Comparison of ENCODE assay signal across 8 mouse cellular contexts in genomic region chr17:28485977-28486400, GRCm38 (mm10). TPM values are rescaled to one million over a fixed set of nuclear protein-coding genes. Genes with fewer than 3 reads are reported as not detected.
DNase-seq lines count a peak whose midpoint lies in the region; ATAC-seq lines count a peak whose summit lies in the region.

No protein-coding gene starts in this region.

- under 1% methylated on average over 39 of the region's 58 CpGs for WGBS in embryonic facial prominence, embryonic 11.5 days
- WGBS in midbrain, embryonic 12.5 days, result 0% methylated on average over 41 of the region's 58 CpGs

- peak overlapping the region; percentile 80 for H3K4me3 ChIP-seq in embryonic facial prominence, embryonic 11.5 days (ENCODE audit: low read depth, low read length)
- H3K4me3 ChIP-seq in midbrain, embryonic 12.5 days, result peak overlapping the region; percentile 87

- intact Hi-C loops in left cerebral cortex, postnatal 4 days (cut with DNase I), result no loop called here

- peak overlapping the region; percentile 87 for H3K27ac ChIP-seq in embryonic facial prominence, embryonic 11.5 days (replicated peaks; ENCODE audit: low read depth, low read length)
- H3K27ac ChIP-seq in midbrain, embryonic 12.5 days (replicated peaks), result peak overlapping the region; percentile 88

- H3K27me3 ChIP-seq in embryonic facial prominence, embryonic 11.5 days (ENCODE audit: control insufficient read depth, insufficient read depth, low read length), result no peaks in the 10 kb centered on the region
- H3K27me3 ChIP-seq in midbrain, embryonic 12.5 days, result no peaks in the 10 kb centered on the region

- H3K9ac ChIP-seq in embryonic facial prominence, embryonic 11.5 days (replicated peaks; ENCODE audit: low read length), result peak overlapping the region; percentile 81
- peak overlapping the region; percentile 85 for H3K9ac ChIP-seq in midbrain, embryonic 12.5 days (replicated peaks)

- peak; percentile 95 for ATAC-seq in embryonic facial prominence, embryonic 11.5 days (replicated peaks; ENCODE audit: insufficient number of reproducible peaks, low FRiP score, low TSS enrichment, low read depth)
- ATAC-seq in midbrain, embryonic 12.5 days (ENCODE audit: low FRiP score, low read depth), result peak; percentile 98

- peak; percentile 97 for DNase-seq in 3134 (ENCODE audit: extremely low read depth, insufficient read length, low spot score)
- peak; percentile 99 for DNase-seq in adrenal gland, postnatal 25 days
- DNase-seq in embryonic facial prominence, embryonic 11.5 days (ENCODE audit: low spot score), result peak; percentile 98
- DNase-seq in heart, adult 11 months, result peak; percentile 100
- DNase-seq in kidney, adult 11 months, result peak; percentile 98
- DNase-seq in left cerebral cortex, postnatal 4 days, result peak; percentile 98
- peak; percentile 96 for DNase-seq in skeletal muscle tissue, adult 2 months (ENCODE audit: low read depth, low spot score)

- H3K36me3 ChIP-seq in embryonic facial prominence, embryonic 11.5 days (replicated peaks; ENCODE audit: control insufficient read depth, insufficient read depth, low read depth, low read length), result no peaks in the 10 kb centered on the region
- no peaks in the 10 kb centered on the region for H3K36me3 ChIP-seq in midbrain, embryonic 12.5 days

- H3K4me1 ChIP-seq in embryonic facial prominence, embryonic 11.5 days (ENCODE audit: control insufficient read depth, insufficient read depth, low read length), result no peaks in the 10 kb centered on the region; the same call in 1 of the 2 replicates
- H3K4me1 ChIP-seq in midbrain, embryonic 12.5 days, result peaks cover 10% of the 10 kb centered on the region

- H3K9me3 ChIP-seq in embryonic facial prominence, embryonic 11.5 days (replicated peaks; ENCODE audit: control insufficient read depth, low read length), result no peaks in the 10 kb centered on the region
- no peaks in the 10 kb centered on the region for H3K9me3 ChIP-seq in midbrain, embryonic 12.5 days

- H3K4me2 ChIP-seq in embryonic facial prominence, embryonic 11.5 days (ENCODE audit: low read depth, low read length), result peak overlapping the region; percentile 83
- H3K4me2 ChIP-seq in midbrain, embryonic 12.5 days (replicated peaks), result peak overlapping the region; percentile 68

RNA-seq across cellular contexts. Expression of gene Fkbp5, which starts 31.3 kb away (rescaled TPM):
- 55.9 and 60.1 TPM in 2 replicates for total RNA-seq in adrenal gland, postnatal 25 days (2021)
- polyA plus RNA-seq in embryonic facial prominence, embryonic 11.5 days (2014; fragmentation: Nextera tagmentation; extraction: Ambion mirVana), result 12.3 and 12.8 TPM in 2 replicates
- total RNA-seq in left cerebral cortex, postnatal 4 days (2021), result 10 to 100 TPM; 39.0 to 40.9 TPM
- 32.7 and 38.2 TPM in 2 replicates for polyA plus RNA-seq in midbrain, embryonic 12.5 days (2016; fragmentation: Nextera tagmentation; extraction: Ambion mirVana)

RNA-seq across cellular contexts. Expression of gene Armc12, which starts 44.6 kb away (rescaled TPM):
- not detected in 2 replicates for total RNA-seq in adrenal gland, postnatal 25 days (2021)
- polyA plus RNA-seq in embryonic facial prominence, embryonic 11.5 days (2014; fragmentation: Nextera tagmentation; extraction: Ambion mirVana), result not detected in 2 replicates
- not detected for total RNA-seq in left cerebral cortex, postnatal 4 days (2021)
- not detected in 2 replicates for polyA plus RNA-seq in midbrain, embryonic 12.5 days (2016; fragmentation: Nextera tagmentation; extraction: Ambion mirVana)

Comparison
In these comparisons a context has a peak if more than half of its experiments do, and no peak if none do; other contexts are left out.
1. Peak in every context shown above with its lines: DNase-seq, ATAC-seq, H3K4me3 ChIP-seq and H3K27ac ChIP-seq.